Mouse (Mus musculus): ENCODE data around the gene Acad9. TPM values are rescaled to one million over a fixed set of nuclear protein-coding genes. Genes with fewer than 3 reads are reported as not detected.

Acad9 gene
- total RNA-seq (2012; rRNA removed) = 33.2 and 37.2 TPM in 2 replicates
- polyA plus RNA-seq (2012; ENCODE audit: insufficient read depth in 1 of 2, insufficient read length in 2 of 2, low read depth in 1 of 2, low replicate concordance in 2 of 2, missing spikeins in 1 of 2) = 100 to 1,000 TPM in 1 of 2 experiments, 10 to 100 TPM in 1; 57.0 to 197 TPM

DNA sequence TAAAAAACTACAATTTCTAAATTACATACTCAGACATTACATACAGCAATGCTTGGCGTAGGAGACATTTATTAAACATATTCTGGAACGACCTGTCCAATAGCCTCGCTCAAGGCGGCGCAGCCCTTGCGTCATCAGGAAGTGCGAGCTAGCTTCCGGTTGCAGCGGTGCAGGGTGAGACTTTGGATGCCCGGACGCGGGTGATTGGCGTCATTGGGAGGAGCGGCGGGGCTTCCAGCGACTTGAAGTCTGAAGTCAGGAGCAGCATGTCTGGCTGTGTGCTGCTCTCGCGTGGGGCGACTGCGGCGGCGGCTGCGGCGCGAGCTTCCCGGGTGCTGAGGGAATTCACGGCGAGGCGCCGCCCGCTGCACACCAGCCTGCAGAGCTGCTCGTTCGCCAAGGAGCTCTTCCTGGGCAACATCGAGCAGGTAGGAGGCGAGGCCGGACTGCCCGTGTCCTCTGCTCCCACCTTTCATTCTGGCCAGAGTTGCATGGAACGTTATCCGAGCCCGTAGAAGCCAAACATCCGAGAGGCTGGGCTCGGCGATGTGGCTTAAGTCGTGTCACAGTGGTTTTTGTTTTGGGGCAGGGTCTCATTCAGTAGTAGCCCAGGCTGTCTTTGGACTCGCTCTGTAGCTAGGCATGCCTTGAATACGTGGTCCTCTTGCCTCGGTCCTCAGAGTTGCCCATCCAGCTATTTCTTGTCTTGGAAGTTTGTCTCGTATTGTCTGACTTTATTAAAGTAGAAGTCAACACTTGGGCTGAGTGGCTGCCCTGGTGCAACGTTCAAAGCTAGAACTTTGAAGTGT is at the start of gene Acad9:
Gene Acad9 (plus strand): TSS at position 137 of the 809 bp plus-strand sequence.
- H3K36me3 ChIP-seq (ENCODE audit: control insufficient read depth in 1 of 2, insufficient read depth in 2 of 2, low read length in 2 of 2) = peaks cover 0 to 11% of the 10 kb centered on the region in 2 experiments; a peak in 2 of 4 replicates
- H3K79me2 ChIP-seq (ENCODE audit: control insufficient read depth, insufficient read depth, low read length, poor library complexity) = peaks cover 19% of the 10 kb centered on the region
- peaks cover 0 to 10% of the 10 kb centered on the region in 2 experiments; a peak in 3 of 4 replicates for H3K4me1 ChIP-seq (ENCODE audit: control insufficient read depth in 1 of 2, insufficient read depth in 2 of 2, low read length in 2 of 2)
- no peaks in the 10 kb centered on the region; a peak in 1 of 4 replicates for H3K27me3 ChIP-seq (ENCODE audit: control insufficient read depth in 1 of 2, insufficient read depth in 2 of 2, low read length in 2 of 2)
- H3K9me3 ChIP-seq (replicated peaks; ENCODE audit: insufficient read depth, low read length) = no peaks in the 10 kb centered on the region
- DNase-seq (ENCODE audit: low read depth, low spot score) = peak; percentile 98
- H3K27ac ChIP-seq (ENCODE audit: control insufficient read depth, low read depth, low read length) = peak within 1 kb of the TSS; percentile 38
- peak within 1 kb of the TSS; percentile 88 for H3K9ac ChIP-seq (ENCODE audit: control insufficient read depth, low read depth, low read length, poor library complexity, severe bottlenecking)
- TF ChIP-seq TBP (IDR thresholded peaks at IDR 0.05; ENCODE audit: low read depth, low read length) (peak; percentile 80), ZC3H11A (IDR thresholded peaks at IDR 0.05; ENCODE audit: low read depth, low read length) (0 out of 2 replicates have a peak, but pooled peaks have one; percentile 20), USF2 (IDR thresholded peaks at IDR 0.05; ENCODE audit: borderline replicate concordance in 1 of 2, insufficient read depth in 1 of 2, low read depth in 1 of 2, low read length in 2 of 2) (no peak), RCOR1 (IDR thresholded peaks at IDR 0.05; ENCODE audit: low read depth, low read length) (no peak), ZNF384 (IDR thresholded peaks at IDR 0.05; ENCODE audit: low read depth, low read length) (no peak), SIN3A (IDR thresholded peaks at IDR 0.05; ENCODE audit: low read length) (peak; percentile 95), CTCF (IDR thresholded peaks at IDR 0.05 in 2 of 3, conservative IDR thresholded peaks at IDR 0.05 in 1 of 3; ENCODE audit: control insufficient read depth in 1 of 3, insufficient read depth in 1 of 3, low read depth in 2 of 3, low read length in 3 of 3, poor library complexity in 1 of 3, severe bottlenecking in 1 of 3) (no peak), MXI1 (IDR thresholded peaks at IDR 0.05; ENCODE audit: low read depth, low read length) (peak; percentile 91), MAX (IDR thresholded peaks at IDR 0.05; ENCODE audit: low read length) (peak; percentile 75), HCFC1 (IDR thresholded peaks at IDR 0.05; ENCODE audit: low read depth, low read length) (peak; percentile 92), KAT2A (conservative IDR thresholded peaks at IDR 0.05; ENCODE audit: low read depth, low read length) (no peak; the same call in 1 of the 2 replicates), E2F4 (IDR thresholded peaks at IDR 0.05; ENCODE audit: borderline replicate concordance, low read depth, low read length) (no peak), MAZ (IDR thresholded peaks at IDR 0.05; ENCODE audit: low read depth, low read length) (peak; percentile 41; the same call in 1 of the 2 replicates), POLR2A (IDR thresholded peaks at IDR 0.05; ENCODE audit: control insufficient read depth in 1 of 2, insufficient read depth in 1 of 2, low read depth in 1 of 2, low read length in 2 of 2, poor library complexity in 1 of 2) (peak; percentile 71 to 87), POLR2AphosphoS2 (IDR thresholded peaks at IDR 0.05; ENCODE audit: low read length) (peak; percentile 66; the same call in 1 of the 2 replicates), MYC (IDR thresholded peaks at IDR 0.05; ENCODE audit: low read depth, low read length) (peak; percentile 69; the same call in 1 of the 2 replicates), CHD1 (IDR thresholded peaks at IDR 0.05; ENCODE audit: low read depth, low read length) (no peak), RAD21 (IDR thresholded peaks at IDR 0.05; ENCODE audit: low read depth, low read length) (no peak), SMC3 (IDR thresholded peaks at IDR 0.05; ENCODE audit: low read depth, low read length) (no peak), USF1 (IDR thresholded peaks at IDR 0.05; ENCODE audit: low read depth, low read length) (no peak), ELF1 (IDR thresholded peaks at IDR 0.05; ENCODE audit: low read depth, low read length) (peak; percentile 85), NRF1 (IDR thresholded peaks at IDR 0.05; ENCODE audit: insufficient read depth, low read depth, low read length, poor library complexity, severe bottlenecking) (0 out of 2 replicates have a peak, but pooled peaks have one; percentile 29), TCF12 (IDR thresholded peaks at IDR 0.05; ENCODE audit: low read depth, low read length) (peak; percentile 41; the same call in 1 of the 2 replicates), EP300 (IDR thresholded peaks at IDR 0.05; ENCODE audit: low read depth in 1 of 2, low read length in 2 of 2) (no peak), NELFE (IDR thresholded peaks at IDR 0.05; ENCODE audit: low read depth, low read length) (peak; percentile 85), GABPA (IDR thresholded peaks at IDR 0.05; ENCODE audit: low read depth, low read length) (peak; percentile 28; the same call in 1 of the 2 replicates), MAFK (IDR thresholded peaks at IDR 0.05; ENCODE audit: borderline replicate concordance, low read depth, low read length) (no peak), ETS1 (IDR thresholded peaks at IDR 0.05; ENCODE audit: low read depth, low read length) (peak; percentile 52; the same call in 1 of the 2 replicates)
- H3K4me3 ChIP-seq (ENCODE audit: control insufficient read depth in 1 of 2, insufficient read depth in 1 of 2, low read depth in 2 of 2, low read length in 2 of 2) = peak within 1 kb of the TSS; percentile 91 to 99
